Comparison of ENCODE assay signal across 8 mouse cellular contexts in genomic region chr10:59615411-59615810, GRCm38 (mm10). TPM values are rescaled to one million over a fixed set of nuclear protein-coding genes. Genes with fewer than 3 reads are reported as not detected.
DNase-seq lines count a peak whose midpoint lies in the region; ATAC-seq lines count a peak whose summit lies in the region.

No protein-coding gene starts in this region.

- no peaks in the 10 kb centered on the region for H3K9me3 ChIP-seq in lung, embryonic 15.5 days
- H3K9me3 ChIP-seq in hindbrain, embryonic 16.5 days (ENCODE audit: control insufficient read depth, low read length) = no peaks in the 10 kb centered on the region
- H3K9me3 ChIP-seq in midbrain, embryonic 16.5 days (replicated peaks; ENCODE audit: control insufficient read depth, low read length, poor library complexity, severe bottlenecking) = no peaks in the 10 kb centered on the region

- peak overlapping the region; percentile 75 for H3K9ac ChIP-seq in lung, embryonic 15.5 days
- H3K9ac ChIP-seq in hindbrain, embryonic 16.5 days (ENCODE audit: low read depth, low read length) = peak overlapping the region; percentile 92
- H3K9ac ChIP-seq in midbrain, embryonic 16.5 days (ENCODE audit: low read depth, low read length) = peak overlapping the region; percentile 90

- ATAC-seq in lung, embryonic 15.5 days (ENCODE audit: borderline replicate concordance, extremely low read depth, low FRiP score, low TSS enrichment) = no peak
- no peak for ATAC-seq in hindbrain, embryonic 16.5 days
- peak; percentile 0; the same call in 1 of the 2 replicates for ATAC-seq in midbrain, embryonic 16.5 days

- no peak for DNase-seq in lung, adult 18-20 months
- peak; percentile 46 for DNase-seq in cerebellum, adult 8-10 months
- no peak for DNase-seq in thymus, postnatal 4 days
- no peak for DNase-seq in layer of hippocampus, adult 9-11 months
- no peak for DNase-seq in testis, postnatal 10 days (ENCODE audit: low spot score)

- 31% methylated on average over 5 of the region's 5 CpGs for WGBS in lung, embryonic 15.5 days
- WGBS in hindbrain, embryonic 16.5 days = 29% methylated on average over 5 of the region's 5 CpGs
- 32% methylated on average over 5 of the region's 5 CpGs for WGBS in midbrain, embryonic 16.5 days

- no peak overlapping the region for H3K27ac ChIP-seq in lung, embryonic 15.5 days
- H3K27ac ChIP-seq in hindbrain, embryonic 16.5 days (ENCODE audit: low read depth, low read length) = no peak overlapping the region
- no peak overlapping the region for H3K27ac ChIP-seq in midbrain, embryonic 16.5 days (ENCODE audit: low read length)

- H3K4me1 ChIP-seq in lung, embryonic 15.5 days = peaks cover 15% of the 10 kb centered on the region
- peaks cover 15% of the 10 kb centered on the region for H3K4me1 ChIP-seq in hindbrain, embryonic 16.5 days (ENCODE audit: control insufficient read depth, insufficient read depth, low read depth, low read length)
- peaks cover 24% of the 10 kb centered on the region for H3K4me1 ChIP-seq in midbrain, embryonic 16.5 days (ENCODE audit: control insufficient read depth, insufficient read depth, low read length)

- H3K4me3 ChIP-seq in lung, embryonic 15.5 days = peak overlapping the region; percentile 73
- H3K4me3 ChIP-seq in hindbrain, embryonic 16.5 days (ENCODE audit: low read length) = peak overlapping the region; percentile 87
- H3K4me3 ChIP-seq in midbrain, embryonic 16.5 days (ENCODE audit: low read depth, low read length) = peak overlapping the region; percentile 92

- no peaks in the 10 kb centered on the region for H3K36me3 ChIP-seq in lung, embryonic 15.5 days
- H3K36me3 ChIP-seq in hindbrain, embryonic 16.5 days (ENCODE audit: control insufficient read depth, insufficient read depth, low read length) = no peaks in the 10 kb centered on the region
- no peaks in the 10 kb centered on the region for H3K36me3 ChIP-seq in midbrain, embryonic 16.5 days (ENCODE audit: control insufficient read depth, insufficient read depth, low read length)

- H3K27me3 ChIP-seq in lung, embryonic 15.5 days = no peaks in the 10 kb centered on the region
- no peaks in the 10 kb centered on the region for H3K27me3 ChIP-seq in hindbrain, embryonic 16.5 days (replicated peaks; ENCODE audit: control insufficient read depth, insufficient read depth, low read length)
- H3K27me3 ChIP-seq in midbrain, embryonic 16.5 days (ENCODE audit: control insufficient read depth, insufficient read depth, low read depth, low read length) = no peaks in the 10 kb centered on the region

- H3K4me2 ChIP-seq in lung, embryonic 15.5 days = peak overlapping the region; percentile 82
- H3K4me2 ChIP-seq in hindbrain, embryonic 16.5 days (ENCODE audit: low read length) = peak overlapping the region; percentile 64
- peak overlapping the region; percentile 88 for H3K4me2 ChIP-seq in midbrain, embryonic 16.5 days (ENCODE audit: low read length)

RNA-seq across cellular contexts. Expression of gene Gm10322, which starts 0.5 kb away (rescaled TPM):
- polyA plus RNA-seq in lung, embryonic 15.5 days (2015; fragmentation: Nextera tagmentation; extraction: Ambion mirVana) = not detected in 2 replicates
- not detected in 2 replicates for polyA plus RNA-seq in hindbrain, embryonic 16.5 days (2015; fragmentation: Nextera tagmentation; extraction: Ambion mirVana)
- polyA plus RNA-seq in midbrain, embryonic 16.5 days (2015; fragmentation: Nextera tagmentation; extraction: Ambion mirVana) = not detected in 2 replicates

RNA-seq across cellular contexts. Expression of gene Mcu, which starts 1.1 kb away (rescaled TPM):
- polyA plus RNA-seq in lung, embryonic 15.5 days (2015; fragmentation: Nextera tagmentation; extraction: Ambion mirVana) = 29.9 and 30.8 TPM in 2 replicates
- 35.7 and 35.9 TPM in 2 replicates for polyA plus RNA-seq in hindbrain, embryonic 16.5 days (2015; fragmentation: Nextera tagmentation; extraction: Ambion mirVana)
- polyA plus RNA-seq in midbrain, embryonic 16.5 days (2015; fragmentation: Nextera tagmentation; extraction: Ambion mirVana) = 28.5 and 36.4 TPM in 2 replicates
